ENCODE assay signal across 24 mouse cellular contexts in the genomic region with DNA sequence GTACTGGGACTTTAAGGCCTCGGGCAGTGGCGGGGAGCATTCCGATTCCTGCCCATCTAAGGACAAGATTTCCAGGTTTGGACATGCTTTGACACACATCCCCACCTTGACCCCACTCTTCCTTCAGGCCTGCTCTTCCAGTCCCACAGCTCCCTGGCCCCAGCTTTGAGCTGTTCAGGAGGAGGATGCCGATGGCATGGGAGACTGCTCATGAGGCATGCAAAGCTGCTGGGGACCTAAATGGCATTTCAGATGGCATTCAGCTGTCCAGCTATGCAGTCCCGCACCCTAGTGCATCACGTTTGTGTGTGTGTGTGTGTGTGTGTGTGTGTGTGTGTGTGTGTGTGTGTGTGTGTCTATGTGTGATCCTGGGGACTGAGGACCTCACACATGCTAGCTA. TPM values are rescaled to one million over a fixed set of nuclear protein-coding genes. Genes with fewer than 3 reads are reported as not detected.
DNase-seq lines count a peak whose midpoint lies in the region; ATAC-seq and TF ChIP-seq lines count a peak whose summit lies in the region.
"Had no signal": no experiment of that assay in that cellular context is flagged by ENCODE, and none has a peak within 500 bp of the region (broad histone marks: within the 10 kb centered on the region; RNA-seq: fewer than 3 reads in every experiment).

No protein-coding gene starts in this region.

- H3K9me3 ChIP-seq in heart, embryonic 10.5 days: no peaks in the 10 kb centered on the region
- H3K9me3 ChIP-seq in kidney, embryonic 16.5 days (ENCODE audit: low read length): no peaks in the 10 kb centered on the region
- H3K9me3 ChIP-seq: embryonic facial prominence, embryonic 15.5 days; forebrain, embryonic 10.5 days; G1E; hindbrain, embryonic 13.5 days had no signal

- peaks cover 71% of the 10 kb centered on the region for H3K4me1 ChIP-seq in heart, embryonic 10.5 days
- peaks cover 44% of the 10 kb centered on the region for H3K4me1 ChIP-seq in kidney, embryonic 16.5 days (ENCODE audit: insufficient read depth, low read length)
- H3K4me1 ChIP-seq in thymus, adult 2 months (replicated peaks; ENCODE audit: control insufficient read depth, insufficient read depth, low read length): no peaks in the 10 kb centered on the region
- H3K4me1 ChIP-seq: embryonic facial prominence, embryonic 15.5 days had no signal

- intact Hi-C loops in heart, postnatal 36 days (cut with DNase I): no loop called here

- no peak overlapping the region for H3K4me3 ChIP-seq in heart, embryonic 10.5 days
- no peak overlapping the region for H3K4me3 ChIP-seq in kidney, embryonic 16.5 days (ENCODE audit: low read length)
- no peak overlapping the region for H3K4me3 ChIP-seq in thymus, adult 2 months (ENCODE audit: control insufficient read depth, insufficient read depth, low read length)
- H3K4me3 ChIP-seq: embryonic facial prominence, embryonic 15.5 days; erythroblast, embryonic 14.5 days; forebrain, embryonic 10.5 days; gastrocnemius, adult 2 months; hindbrain, embryonic 13.5 days had no signal

- ATAC-seq in kidney, embryonic 16.5 days (ENCODE audit: low FRiP score, low TSS enrichment): peak; percentile 86
- ATAC-seq: activated CD4-positive, CD25-positive, alpha-beta regulatory T cell, adult 4 months; CD4-positive, CD25-positive, alpha-beta regulatory T cell, adult 4 months; forebrain, embryonic 14.5 days had no signal

- H3K27ac ChIP-seq in heart, embryonic 10.5 days: peak overlapping the region; percentile 56; the same call in 1 of the 2 replicates
- peak overlapping the region; percentile 67 for H3K27ac ChIP-seq in kidney, embryonic 16.5 days (ENCODE audit: low read length)
- H3K27ac ChIP-seq in thymus, adult 2 months (ENCODE audit: control insufficient read depth, insufficient read depth, low read length): no peak overlapping the region
- H3K27ac ChIP-seq: embryonic facial prominence, embryonic 15.5 days; forebrain, embryonic 10.5 days; gastrocnemius, adult 2 months; hindbrain, embryonic 13.5 days had no signal

- no peak for DNase-seq in heart, embryonic 10.5 days (ENCODE audit: low spot score)
- no peak for DNase-seq in heart, postnatal 36 days
- no peak for DNase-seq in kidney, adult 9 months
- DNase-seq in urinary bladder, postnatal 14 days (ENCODE audit: low spot score): peak; percentile 48
- DNase-seq in urinary bladder, postnatal 10 days (ENCODE audit: low spot score): no peak
- DNase-seq in kidney, postnatal 4 days: peak; percentile 52 to 66
- DNase-seq in thymus, adult 2 months: no peak
- DNase-seq: adrenal gland, postnatal 14 days; B cell, adult 2 months; cerebellum, adult 18-20 months; cerebellum, adult 9-11 months; gastrocnemius, adult 2 months; gastrocnemius, postnatal 25 days; heart, postnatal 10 days had no signal

- H3K36me3 ChIP-seq in heart, embryonic 10.5 days: peaks cover 78% of the 10 kb centered on the region
- peaks cover 17% of the 10 kb centered on the region for H3K36me3 ChIP-seq in kidney, embryonic 16.5 days (ENCODE audit: insufficient read depth, low read length)
- no peaks in the 10 kb centered on the region for H3K36me3 ChIP-seq in thymus, adult 2 months (ENCODE audit: control insufficient read depth, insufficient read depth, low read length)
- H3K36me3 ChIP-seq: embryonic facial prominence, embryonic 15.5 days; G1E had no signal

- no peak for TF ChIP-seq POLR2A in thymus, adult 2 months (IDR thresholded peaks at IDR 0.05; ENCODE audit: control insufficient read depth, extremely low read depth, insufficient read depth, low read length, poor library complexity)

- no peak overlapping the region for H3K9ac ChIP-seq in kidney, embryonic 16.5 days (replicated peaks; ENCODE audit: low read length)
- H3K9ac ChIP-seq: embryonic facial prominence, embryonic 15.5 days; hindbrain, embryonic 13.5 days had no signal

- TF ChIP-seq CTCF in thymus, adult 2 months (IDR thresholded peaks at IDR 0.05; ENCODE audit: borderline replicate concordance, control insufficient read depth, extremely low read depth, insufficient read depth, low read length, poor library complexity): no peak

- WGBS in heart, embryonic 10.5 days: 87% methylated on average over 6 of the region's 6 CpGs
- 33% methylated on average over 6 of the region's 6 CpGs for WGBS in kidney, embryonic 16.5 days
- 97% methylated on average over 6 of the region's 6 CpGs for WGBS in thymus, adult 2 months

- no peaks in the 10 kb centered on the region for H3K27me3 ChIP-seq in heart, embryonic 10.5 days (ENCODE audit: insufficient read depth, poor library complexity, severe bottlenecking)
- no peaks in the 10 kb centered on the region for H3K27me3 ChIP-seq in kidney, embryonic 16.5 days (ENCODE audit: insufficient read depth, low read length)
- H3K27me3 ChIP-seq in thymus, adult 2 months (ENCODE audit: control insufficient read depth, insufficient read depth, low read length): no peaks in the 10 kb centered on the region
- H3K27me3 ChIP-seq: embryonic facial prominence, embryonic 15.5 days; hindbrain, embryonic 13.5 days had no signal

- H3K4me2 ChIP-seq in kidney, embryonic 16.5 days (replicated peaks; ENCODE audit: low read depth, low read length): no peak overlapping the region
- H3K4me2 ChIP-seq: embryonic facial prominence, embryonic 15.5 days; hindbrain, embryonic 13.5 days had no signal

RNA-seq across cellular contexts. Expression of a gene that starts 8.5 kb away (rescaled TPM):
- polyA plus RNA-seq in heart, embryonic 10.5 days (2016; fragmentation: Nextera tagmentation; extraction: Ambion mirVana): 24.7 and 33.2 TPM in 2 replicates
- total RNA-seq in heart, postnatal 36 days (2021): 1 to 10 TPM; 1.6 to 2.5 TPM
- 26.4 and 29.9 TPM in 2 replicates for polyA plus RNA-seq in kidney, embryonic 16.5 days (2015; fragmentation: Nextera tagmentation; extraction: Ambion mirVana)
- 9.4 and 10.3 TPM in 2 replicates for polyA plus RNA-seq in thymus, adult 2 months (2012; rRNA removed)
- total RNA-seq: granulocyte monocyte progenitor cell, adult 5-6 weeks had no signal
- polyA plus RNA-seq: erythroblast, embryonic 14.5 days; G1E had no signal

RNA-seq across cellular contexts. Expression of a gene that starts 49.8 kb away (rescaled TPM):
- polyA plus RNA-seq in heart, embryonic 10.5 days (2016; fragmentation: Nextera tagmentation; extraction: Ambion mirVana): 7.1 and 7.4 TPM in 2 replicates
- under 1 TPM; 0.39 to 0.60 TPM for total RNA-seq in heart, postnatal 36 days (2021)
- 6.8 and 7.4 TPM in 2 replicates for polyA plus RNA-seq in kidney, embryonic 16.5 days (2015; fragmentation: Nextera tagmentation; extraction: Ambion mirVana)
- 0.59 and 0.81 TPM in 2 replicates for polyA plus RNA-seq in thymus, adult 2 months (2012; rRNA removed)
- total RNA-seq: G1E; gastrocnemius, adult 2 months; gastrocnemius, postnatal 25 days; granulocyte monocyte progenitor cell, adult 5-6 weeks had no signal
- polyA plus RNA-seq: activated CD4-positive, CD25-positive, alpha-beta regulatory T cell, adult 4 months; CD4-positive, CD25-positive, alpha-beta regulatory T cell, adult 4 months; erythroblast, embryonic 14.5 days; G1E had no signal

Comparison
In these comparisons a context has a peak if more than half of its experiments do, and no peak if none do; other contexts are left out.
1. DNase-seq: peak in urinary bladder, postnatal 14 days (single experiment) and kidney, postnatal 4 days (2 of 2); none in heart, embryonic 10.5 days (single experiment), heart, postnatal 36 days (0 of 2), kidney, adult 9 months (single experiment), urinary bladder, postnatal 10 days (single experiment) and thymus, adult 2 months (single experiment).